Mouse (Mus musculus) brain, embryonic 18.5 days (tissue): Measurements from ENCODE around the gene Vps13d.

ENCODE experiments used
- DNase-seq: peaks from one replicate; pipeline ENCODE4 v3.0.0-alpha.2; 2012; ENCODE audit warnings: low read depth, low spot score

Vps13d gene

GRCm38 (mm10) chr4:144943273-144943672 is 251.5 kb downstream of the Vps13d start:
- no peak for DNase-seq

- DNase-seq: no peak
Measured at GRCm38 (mm10) chr4:144942433-144942832, 252.4 kb downstream of the Vps13d start.

GRCm38 (mm10) chr4:144940796-144941462 is 253.9 kb downstream of the Vps13d start:
- DNase-seq: no peak

- no peak for DNase-seq
Measured at GRCm38 (mm10) chr4:144939847-144940411, 254.9 kb downstream of the Vps13d start.

GRCm38 (mm10) chr4:144936563-144937154 is 258.1 kb downstream of the Vps13d start:
- peak; percentile 50 for DNase-seq

- DNase-seq: no peak
Measured at GRCm38 (mm10) chr4:144934501-144934900, 260.3 kb downstream of the Vps13d start.

GRCm38 (mm10) chr4:144931167-144931566 is 263.6 kb downstream of the Vps13d start:
- no peak for DNase-seq

- DNase-seq: peak; percentile 34
Measured at GRCm38 (mm10) chr4:144930366-144930765, 264.4 kb downstream of the Vps13d start.

GRCm38 (mm10) chr4:144929811-144930221 is 265.0 kb downstream of the Vps13d start:
- peak; percentile 46 for DNase-seq

- DNase-seq: no peak
Measured at GRCm38 (mm10) chr4:144928693-144929436, 265.9 kb downstream of the Vps13d start.
